Mouse (Mus musculus) spleen, adult 2 months (tissue): ENCODE measurements around the gene 4921504E06Rik.

Source experiments
- CTCF ChIP-seq: fragments of 200-500 bp; IDR thresholded peaks from 2 replicates; pipeline ENCODE4 v1.5.1; 2011; ENCODE audit warnings: mild to moderate bottlenecking, inconsistent platforms; ENCODE audit not compliant: insufficient read depth, insufficient read length, insufficient replicate concordance; ENCODE audit errors: extremely low read depth
- POLR2A ChIP-seq: fragments of 200-500 bp; IDR thresholded peaks from 2 replicates; pipeline ENCODE4 v1.6.1; 2011; ENCODE audit warnings: low read depth, low read length, inconsistent platforms

DNA sequence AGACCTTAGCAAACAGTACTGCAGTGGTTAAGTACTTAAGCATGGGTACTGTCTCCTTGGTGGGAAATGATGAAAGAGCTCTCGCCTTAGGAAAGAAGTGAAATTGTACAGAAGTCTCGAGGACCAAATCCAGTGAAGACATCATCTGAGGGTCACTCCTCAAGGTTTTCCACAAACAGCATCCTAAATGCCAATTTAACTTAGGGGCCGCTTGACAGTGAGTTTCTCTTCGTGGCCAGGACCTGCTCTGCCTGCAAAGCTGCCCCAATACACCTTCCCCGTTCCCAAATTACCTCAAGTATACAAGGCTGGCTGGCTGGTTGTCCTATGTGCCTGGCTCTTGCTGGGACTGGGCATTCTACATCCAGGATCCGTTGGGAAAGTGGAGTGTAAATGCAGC lies 137.6 kb downstream of the 4921504E06Rik start:
- TF ChIP-seq CTCF (no peak), POLR2A (no peak)
